Mouse (Mus musculus) heart, adult 2 months (tissue): ENCODE results near the gene 8030474K03Rik. TPM values are rescaled to one million over a fixed set of nuclear protein-coding genes. Genes with fewer than 3 reads are reported as not detected.

Experiments used
- DNase-seq, 2 experiments: peaks; one replicate each; pipeline ENCODE4 v3.0.0; 2021
- H3K27ac ChIP-seq: fragments of 200-600 bp; 2 replicates; pipeline ENCODE4 v1.8.1; 2022
- H3K27me3 ChIP-seq: fragments of 200-500 bp; 2 replicates; pipeline ENCODE4 v1.6.1; 2012; ENCODE audit warnings: mild to moderate bottlenecking, low read length, inconsistent platforms, mixed read lengths; ENCODE audit not compliant: control insufficient read depth, insufficient read depth
- H3K36me3 ChIP-seq: fragments of 200-500 bp; 2 replicates; pipeline ENCODE4 v1.6.1; 2012; ENCODE audit warnings: low read length, inconsistent platforms; ENCODE audit not compliant: control insufficient read depth, insufficient read depth
- H3K4me1 ChIP-seq: fragments of 200-500 bp; 2 replicates; pipeline ENCODE4 v1.6.1; 2011; ENCODE audit warnings: low read length; ENCODE audit not compliant: control insufficient read depth, insufficient read depth
- H3K4me3 ChIP-seq: fragments of 200-600 bp; 2 replicates; pipeline ENCODE4 v1.8.1; 2022
- H3K79me2 ChIP-seq: fragments of 200-500 bp; replicated peaks from 2 replicates; pipeline ENCODE4 v1.6.1; 2012; ENCODE audit warnings: mild to moderate bottlenecking, inconsistent platforms, low read length, moderate library complexity, mixed read lengths; ENCODE audit not compliant: control insufficient read depth, insufficient read depth
- H3K9ac ChIP-seq: fragments of 200-500 bp; 2 replicates; pipeline ENCODE4 v1.6.1; 2012; ENCODE audit warnings: low read depth, mild to moderate bottlenecking, control low read depth, inconsistent platforms, low read length, mixed read lengths
- CTCF ChIP-seq: fragments of 200-600 bp; IDR thresholded peaks from 2 replicates; pipeline ENCODE4 v1.8.1; 2022; ENCODE audit warnings: antibody characterized with exemption, mild to moderate bottlenecking, moderate library complexity
- EP300 ChIP-seq: fragments of 200-500 bp; IDR thresholded peaks from 2 replicates; pipeline ENCODE4 v1.6.1; 2011; ENCODE audit warnings: low read depth, low read length, control low read depth; ENCODE audit not compliant: insufficient read depth
- POLR2A ChIP-seq: fragments of 200-500 bp; IDR thresholded peaks from 2 replicates; pipeline ENCODE4 v1.6.1; 2011; ENCODE audit warnings: mild to moderate bottlenecking, low read depth, low read length, control low read depth; ENCODE audit not compliant: insufficient read depth
- WGBS: fragments of 180-500 bp; shearing (Covaris S2); methylation state at CpG from one replicate; pipeline ENCODE4 v1.1.7; 2018; 5-methylcytosine and 5-hydroxymethylcytosine counted together
- intact Hi-C: fragments of 180-260 bp; cut with DNase I; formaldehyde crosslinking; loops from one replicate; pipeline ENCODE4 v1.15.1; 2025
- polyA plus RNA-seq: library from polyadenylated mRNA; depleted of rRNA; stranded (reverse); fragments of >200 nt; gene quantifications from 2 replicates; pipeline ENCODE4 v1.2.3, GENCODE M21; 2012
- total RNA-seq, 2 experiments: library from RNA; stranded (reverse); gene quantifications; 2 replicates each; pipeline ENCODE4 v1.2.3; 2021

Gene 8030474K03Rik
- total and polyA plus RNA-seq, 3 experiments = 0.13 TPM; not detected in 2

GRCm38 (mm10) chrX:101769478-101769877 is 25.0 kb upstream of the 8030474K03Rik start:
- TF ChIP-seq CTCF = no peak
- TF ChIP-seq POLR2A = no peak
- TF ChIP-seq EP300 = no peak
- no peak for DNase-seq
- no peaks in the 10 kb centered on the region; the same call in 1 of the 2 replicates for H3K4me1 ChIP-seq
- no peaks in the 10 kb centered on the region for H3K27me3 ChIP-seq
- no peaks in the 10 kb centered on the region for H3K79me2 ChIP-seq
- intact Hi-C loops = no loop called here
- 45% methylated on average over 2 of the region's 2 CpGs for WGBS
- H3K9ac ChIP-seq = no peak overlapping the region
- no peak overlapping the region for H3K27ac ChIP-seq
- H3K4me3 ChIP-seq = no peak overlapping the region
- H3K36me3 ChIP-seq = no peaks in the 10 kb centered on the region

GRCm38 (mm10) chrX:101770307-101770706 is 24.1 kb upstream of the 8030474K03Rik start:
- WGBS = 42% methylated on average over 3 of the region's 3 CpGs
- no peaks in the 10 kb centered on the region for H3K79me2 ChIP-seq
- H3K9ac ChIP-seq = no peak overlapping the region
- H3K4me1 ChIP-seq = no peaks in the 10 kb centered on the region; the same call in 1 of the 2 replicates
- no peak for DNase-seq
- H3K36me3 ChIP-seq = no peaks in the 10 kb centered on the region
- TF ChIP-seq CTCF (no peak), POLR2A (no peak), EP300 (no peak)
- no peaks in the 10 kb centered on the region for H3K27me3 ChIP-seq
- intact Hi-C loops = loop anchor here (5.0 to 10.0 kb wide), 2 partner anchors 96 to 153 kb away; no protein-coding TSS in a partner anchor
- no peak overlapping the region for H3K27ac ChIP-seq
- H3K4me3 ChIP-seq = no peak overlapping the region

- Histone ChIP-seq H3K27me3 (no peaks in the 10 kb centered on the region), H3K79me2 (no peaks in the 10 kb centered on the region), H3K27ac (no peak overlapping the region), H3K4me1 (no peaks in the 10 kb centered on the region; the same call in 1 of the 2 replicates), H3K9ac (no peak overlapping the region), H3K36me3 (no peaks in the 10 kb centered on the region), H3K4me3 (no peak overlapping the region)
- intact Hi-C loops = loop anchor here (5.0 to 10.0 kb wide), 2 partner anchors 97 to 155 kb away; no protein-coding TSS in a partner anchor
- DNase-seq = peak; percentile 27 to 50
- WGBS = 25% methylated on average over 5 of the region's 5 CpGs
- TF ChIP-seq CTCF = peak; percentile 89
- no peak for TF ChIP-seq POLR2A
- no peak for TF ChIP-seq EP300
Measured at GRCm38 (mm10) chrX:101772035-101772434, 22.4 kb upstream of the 8030474K03Rik start.

GRCm38 (mm10) chrX:101791551-101791950 is 2.9 kb upstream of the 8030474K03Rik start:
- no peaks in the 10 kb centered on the region for H3K36me3 ChIP-seq
- H3K79me2 ChIP-seq = no peaks in the 10 kb centered on the region
- 47% methylated on average over 4 of the region's 4 CpGs for WGBS
- no peaks in the 10 kb centered on the region for H3K27me3 ChIP-seq
- peak; percentile 79 for TF ChIP-seq CTCF
- TF ChIP-seq POLR2A = no peak
- no peaks in the 10 kb centered on the region for H3K4me1 ChIP-seq
- H3K4me3 ChIP-seq = no peak overlapping the region
- no peak overlapping the region for H3K27ac ChIP-seq
- H3K9ac ChIP-seq = no peak overlapping the region
- DNase-seq = peak; percentile 15 to 60
- intact Hi-C loops = loop anchor here (5.0 kb wide), 1 partner anchor 151 kb away; no protein-coding TSS in a partner anchor

GRCm38 (mm10) chrX:101805512-101805911 is 11.1 kb downstream of the 8030474K03Rik start:
- Histone ChIP-seq H3K27me3 (no peaks in the 10 kb centered on the region), H3K79me2 (no peaks in the 10 kb centered on the region), H3K36me3 (no peaks in the 10 kb centered on the region), H3K9ac (no peak overlapping the region), H3K4me3 (no peak overlapping the region), H3K4me1 (no peaks in the 10 kb centered on the region), H3K27ac (no peak overlapping the region)
- TF ChIP-seq CTCF = peak; percentile 69
- no peak for TF ChIP-seq POLR2A
- no peak for TF ChIP-seq EP300
- intact Hi-C loops = no loop called here
- 33% methylated on average over 2 of the region's 2 CpGs for WGBS
- DNase-seq = no peak

GRCm38 (mm10) chrX:101811750-101812149 is 17.3 kb downstream of the 8030474K03Rik start:
- intact Hi-C loops = loop anchor here (2.0 kb wide), 1 partner anchor 255 kb away; no protein-coding TSS in a partner anchor
- Histone ChIP-seq H3K9ac (no peak overlapping the region), H3K4me3 (no peak overlapping the region), H3K79me2 (no peaks in the 10 kb centered on the region), H3K27me3 (no peaks in the 10 kb centered on the region), H3K27ac (no peak overlapping the region), H3K4me1 (no peaks in the 10 kb centered on the region), H3K36me3 (no peaks in the 10 kb centered on the region)
- TF ChIP-seq POLR2A = no peak
- TF ChIP-seq CTCF = no peak
- TF ChIP-seq EP300 = no peak
- WGBS = 39% methylated on average over 3 of the region's 3 CpGs
- no peak for DNase-seq
